Mouse (Mus musculus) bone marrow, adult 2 months (tissue): ENCODE measurements around the gene Fbxo24.

Experiments used
- CTCF ChIP-seq: fragments of 200-500 bp; IDR thresholded peaks from 2 replicates; pipeline ENCODE4 v1.5.1; 2011; ENCODE audit warnings: low read length, control low read depth; ENCODE audit not compliant: control insufficient read depth, insufficient read depth
- POLR2A ChIP-seq: fragments of 200-500 bp; IDR thresholded peaks from 2 replicates; pipeline ENCODE4 v1.6.1; 2011; ENCODE audit warnings: low read depth, mild to moderate bottlenecking, control low read depth, low read length, borderline replicate concordance; ENCODE audit not compliant: control insufficient read depth

- TF ChIP-seq POLR2A: no peak
- no peak for TF ChIP-seq CTCF
Measured at GRCm38 (mm10) chr5:137566416-137566815, 62.4 kb downstream of the Fbxo24 start.
